Mouse (Mus musculus) cerebellum, adult 2 months (tissue): ENCODE measurements at regions not wholly inside any gene's neighbourhood (a gene's known extent, or its start where the extent isn't known, plus 50 kb on each side); places are given as distances from the start of the nearest gene placed in this dataset.

Experiments used
- DNase-seq, 2 experiments: peaks; one replicate each; pipeline ENCODE4 v3.0.0; 2021
- H3K27ac ChIP-seq: fragments of 200-500 bp; 2 replicates; pipeline ENCODE4 v1.5.1; 2012; ENCODE audit warnings: low read length, control low read depth, inconsistent platforms; ENCODE audit not compliant: insufficient read depth
- H3K27me3 ChIP-seq: fragments of 200-500 bp; 2 replicates; pipeline ENCODE4 v1.6.1; 2012; ENCODE audit warnings: inconsistent platforms, mild to moderate bottlenecking, low read length, moderate library complexity; ENCODE audit not compliant: control insufficient read depth, insufficient read depth
- H3K4me1 ChIP-seq: fragments of 200-500 bp; 2 replicates; pipeline ENCODE4 v1.6.1; 2011; ENCODE audit warnings: low read length; ENCODE audit not compliant: control insufficient read depth, insufficient read depth
- H3K4me3 ChIP-seq: fragments of 200-500 bp; replicated peaks from 2 replicates; pipeline ENCODE3; 2011; ENCODE audit warnings: mild to moderate bottlenecking, low read depth, low read length, control low read depth; ENCODE audit not compliant: insufficient read depth
- CTCF ChIP-seq: fragments of 200-500 bp; IDR thresholded peaks from 2 replicates; pipeline ENCODE4 v1.5.1; 2011; ENCODE audit warnings: low read depth, mild to moderate bottlenecking, control low read depth, low read length, moderate library complexity, borderline replicate concordance; ENCODE audit not compliant: insufficient read depth
- POLR2A ChIP-seq: fragments of 200-500 bp; IDR thresholded peaks from 2 replicates; pipeline ENCODE4 v1.6.1; 2011; ENCODE audit warnings: low read length, control low read depth, borderline replicate concordance; ENCODE audit not compliant: insufficient read depth
- WGBS: fragments of 180-500 bp; shearing (Covaris S2); methylation state at CpG from one replicate; pipeline ENCODE4 v1.1.7; 2018; 5-methylcytosine and 5-hydroxymethylcytosine counted together

GRCm38 (mm10) chr5:60599460-60600299 lies 1208.9 kb upstream of the G6pd2 start:
- no peak overlapping the region for H3K27ac ChIP-seq
- H3K27me3 ChIP-seq: no peaks in the 10 kb centered on the region
- no peak overlapping the region for H3K4me3 ChIP-seq
- no peak for TF ChIP-seq POLR2A
- TF ChIP-seq CTCF: no peak
- 23% methylated on average over 5 of the region's 5 CpGs for WGBS
- peak; percentile 32 to 71 for DNase-seq
- peaks cover 3% of the 10 kb centered on the region; the same call in 1 of the 2 replicates for H3K4me1 ChIP-seq

GRCm38 (mm10) chr5:60600300-60600648 lies 1208.3 kb upstream of the G6pd2 start:
- Histone ChIP-seq H3K4me1 (peaks cover 3% of the 10 kb centered on the region; the same call in 1 of the 2 replicates), H3K27ac (no peak overlapping the region), H3K27me3 (no peaks in the 10 kb centered on the region), H3K4me3 (no peak overlapping the region)
- WGBS: 9% methylated on average over 5 of the region's 5 CpGs
- no peak for DNase-seq
- TF ChIP-seq POLR2A (no peak), CTCF (no peak)

- Histone ChIP-seq H3K4me1 (no peaks in the 10 kb centered on the region), H3K27me3 (no peaks in the 10 kb centered on the region), H3K4me3 (no peak overlapping the region), H3K27ac (no peak overlapping the region)
- TF ChIP-seq CTCF (no peak; the same call in 1 of the 2 replicates), POLR2A (no peak)
- DNase-seq: peak in 1 of 2 experiments; percentile 25
- 12% methylated on average over 4 of the region's 4 CpGs for WGBS
Measured at GRCm38 (mm10) chr5:60608943-60609614, 1199.5 kb upstream of the G6pd2 start.
